Mouse (Mus musculus): ENCODE measurements around the gene 2300002M23Rik. TPM values are rescaled to one million over a fixed set of nuclear protein-coding genes. Genes with fewer than 3 reads are reported as not detected.
A peak's percentile ranks its signal among the peaks of the same experiment; 100 is the strongest.

2300002M23Rik gene
- not detected in 2 replicates for total RNA-seq (2021)
- long read RNA-seq = 0 reads

- DNase-seq = no peak
These were observed at the start of gene 2300002M23Rik for GRCm38 (mm10) chr17:35567150-35567549. Gene 2300002M23Rik, plus strand, starts transcription at chr17:35567450.

DNA sequence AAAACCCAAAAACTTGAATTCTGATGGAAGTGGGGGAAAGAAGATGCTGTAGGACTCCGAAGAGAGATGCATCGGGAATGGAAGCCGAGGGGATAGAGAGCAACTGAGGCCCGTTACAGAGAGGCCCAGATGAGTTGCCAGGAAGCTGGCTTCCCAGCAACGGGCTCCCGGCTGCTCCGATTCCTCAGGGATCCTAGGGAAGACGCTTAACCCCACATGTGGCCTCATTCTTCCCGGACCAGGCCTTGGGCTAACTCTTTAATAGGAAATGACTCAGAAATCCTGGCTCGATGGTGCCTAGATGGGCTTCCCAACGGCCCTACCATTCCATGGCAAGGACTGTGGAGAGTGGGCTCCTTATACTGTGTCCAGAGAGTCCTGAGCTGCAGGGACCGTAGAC is 49.7 kb upstream of the 2300002M23Rik start:
- DNase-seq = no peak

DNA sequence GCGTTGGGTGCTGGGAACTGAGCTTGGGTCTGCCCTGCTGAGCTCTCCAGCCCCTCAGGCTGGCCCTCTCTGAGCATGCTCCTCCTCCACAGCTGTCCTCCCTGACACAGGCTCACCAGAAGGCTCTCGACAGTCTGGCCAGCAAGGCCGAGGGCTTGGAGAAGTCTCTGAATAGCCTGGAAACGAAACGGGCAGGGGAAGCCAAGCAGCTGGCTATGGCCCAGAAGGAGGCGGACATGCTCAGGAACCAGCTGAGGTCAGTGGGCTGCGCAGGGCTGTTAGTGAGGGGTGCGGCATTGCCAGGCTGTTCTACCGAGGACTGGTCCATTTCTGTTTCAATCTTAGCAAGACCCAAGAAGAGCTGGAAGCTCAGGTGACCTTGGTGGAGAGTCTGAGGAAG is 42.9 kb upstream of the 2300002M23Rik start:
- DNase-seq = no peak

DNA sequence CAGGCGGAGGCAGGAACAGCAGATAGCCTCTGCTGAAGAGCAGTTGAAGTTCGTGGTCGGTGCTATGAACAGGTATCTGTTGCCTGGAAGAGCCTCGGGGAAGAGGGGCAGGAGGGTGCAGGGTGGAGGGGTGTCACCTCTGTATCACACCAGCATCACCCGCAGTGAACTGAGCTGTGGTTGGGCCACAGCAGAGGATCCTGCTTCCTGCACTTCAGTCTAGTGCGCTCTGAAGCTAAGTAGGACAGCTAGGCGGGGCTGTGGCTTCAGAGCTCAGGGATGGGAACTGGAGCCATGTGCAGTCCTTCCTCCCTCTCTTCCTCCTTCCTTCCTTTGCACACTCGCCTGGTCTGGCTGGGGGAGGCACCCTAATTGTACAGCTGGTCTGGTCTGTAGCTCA is 40.6 kb upstream of the 2300002M23Rik start:
- DNase-seq = no peak

- DNase-seq = no peak
These were observed 34.9 kb upstream of the 2300002M23Rik start for GRCm38 (mm10) chr17:35532360-35532759.

- DNase-seq = no peak
These were observed 34.3 kb upstream of the 2300002M23Rik start, which contains the start of gene Psors1c2 for GRCm38 (mm10) chr17:35532901-35533300. Gene Psors1c2, plus strand, starts transcription at chr17:35533201.

DNA sequence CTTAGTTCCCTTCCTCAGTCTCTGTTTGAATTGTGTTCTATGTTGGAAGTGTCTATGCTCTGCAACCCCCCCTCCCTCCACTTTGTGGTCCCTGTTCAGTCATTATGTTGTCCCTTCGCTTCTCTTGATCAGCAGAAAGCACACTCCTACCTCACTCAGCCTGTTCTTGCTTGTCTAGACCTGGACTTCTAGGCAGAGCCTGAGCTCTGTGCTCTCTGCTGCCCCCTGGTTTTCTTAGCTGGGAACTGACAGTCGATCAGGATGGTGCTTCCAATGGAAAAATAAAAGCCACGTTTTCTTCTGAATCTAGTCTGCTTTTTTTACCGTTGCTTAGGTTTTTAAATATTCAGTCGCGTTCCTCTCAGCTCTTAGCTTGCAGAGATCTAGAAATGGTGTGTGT is 32.9 kb upstream of the 2300002M23Rik start:
- peak; percentile 75 for DNase-seq

GRCm38 (mm10) chr17:35537421-35537820 is 29.8 kb upstream of the 2300002M23Rik start:
- no peak for DNase-seq

DNA sequence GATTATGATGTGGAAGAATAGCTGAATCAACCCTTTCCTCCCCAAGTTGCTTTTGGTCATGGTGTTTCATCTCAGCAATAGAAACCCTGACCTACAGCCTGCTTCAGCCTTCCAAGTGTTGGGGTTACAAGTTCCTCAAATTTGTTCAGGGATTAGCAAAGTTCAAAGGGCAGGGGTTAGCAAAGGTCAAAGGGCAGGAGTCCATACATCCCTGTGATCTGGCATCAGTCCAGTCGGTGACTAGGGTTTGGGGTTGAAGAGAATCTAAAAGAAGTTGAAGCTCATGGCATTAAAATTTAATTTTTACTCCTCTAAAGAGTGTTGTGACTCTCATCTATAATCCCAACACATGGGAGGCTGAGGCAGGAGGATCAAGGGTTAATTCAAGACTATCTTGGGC is 28.8 kb upstream of the 2300002M23Rik start:
- DNase-seq = no peak

GRCm38 (mm10) chr17:35539540-35539939 is 27.7 kb upstream of the 2300002M23Rik start:
- no peak for DNase-seq

DNA sequence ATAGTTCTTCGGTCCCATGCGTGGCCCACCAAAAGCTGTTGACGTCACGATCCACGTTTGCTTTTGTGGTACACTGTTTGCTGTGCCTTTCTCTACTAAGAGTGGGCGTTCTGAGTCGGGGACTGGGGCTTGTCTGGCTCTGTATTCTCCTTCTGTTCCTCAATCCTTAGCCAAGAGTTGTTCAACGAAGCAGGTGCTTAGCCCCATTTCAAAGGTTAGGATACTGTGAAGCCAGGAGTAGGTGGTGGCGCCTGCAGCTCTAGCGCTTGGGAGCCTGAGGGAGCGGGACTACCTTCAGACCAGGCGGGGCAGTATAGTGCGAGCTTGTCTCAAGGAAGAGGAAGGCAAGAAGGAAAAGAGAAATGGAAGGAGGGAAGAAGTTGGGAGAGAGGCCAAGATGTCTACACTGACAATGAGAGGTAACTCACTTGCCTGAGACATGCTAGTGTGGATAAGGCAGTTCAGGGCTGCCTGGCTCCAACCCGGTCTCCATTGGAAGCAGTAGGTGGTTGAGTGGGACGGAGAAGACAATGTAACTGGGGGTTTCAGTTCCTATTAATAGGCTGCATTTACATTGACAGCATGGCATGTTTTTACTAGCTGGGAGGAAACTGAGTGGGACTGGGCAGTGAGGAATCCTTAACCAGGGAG is 24.4 kb upstream of the 2300002M23Rik start:
- no peak for DNase-seq

DNA sequence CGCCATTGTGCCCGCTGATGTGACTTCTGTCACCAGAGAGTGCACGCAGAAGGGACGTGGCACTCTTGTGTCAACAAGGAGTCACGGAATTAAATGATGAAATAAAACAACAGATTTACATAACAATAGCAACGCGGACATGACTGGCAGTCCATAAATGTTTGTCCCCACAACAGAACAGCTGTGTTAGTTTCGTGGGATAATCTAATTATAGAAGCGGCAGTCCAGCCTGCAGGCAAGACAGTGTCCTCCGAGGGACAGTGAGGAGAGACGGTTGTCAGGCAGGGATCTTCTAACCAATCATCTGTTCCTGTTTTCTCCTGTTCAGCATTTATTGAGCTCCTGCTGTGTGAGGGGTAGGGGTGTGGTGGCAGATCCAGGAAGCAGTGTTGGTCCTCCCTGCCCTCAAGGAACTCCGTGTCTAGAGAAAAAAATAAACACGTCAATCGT is 23.8 kb upstream of the 2300002M23Rik start:
- DNase-seq = no peak

DNA sequence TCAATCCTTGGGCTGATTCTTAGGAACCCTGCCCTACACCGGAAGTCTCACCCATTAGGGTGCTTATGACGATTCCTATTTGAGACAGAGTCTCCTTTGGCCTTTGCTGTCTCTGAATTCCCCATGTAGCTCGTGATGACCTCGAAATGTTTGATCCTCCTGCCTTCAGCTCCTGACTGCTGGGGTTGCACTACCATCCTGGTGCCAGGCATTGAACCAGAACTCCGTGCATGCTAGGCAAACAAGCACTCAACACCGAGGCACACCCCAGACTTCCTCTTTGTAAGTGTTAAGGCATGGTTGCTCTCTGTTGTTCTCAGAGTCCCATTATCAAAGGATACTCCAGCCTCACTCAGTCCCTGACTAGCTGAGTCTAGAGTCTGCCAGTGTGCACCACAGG is 23.2 kb upstream of the 2300002M23Rik start:
- DNase-seq = no peak

- DNase-seq = peak; percentile 52
These were observed 22.6 kb upstream of the 2300002M23Rik start for GRCm38 (mm10) chr17:35544680-35545079.

GRCm38 (mm10) chr17:35547465-35547864 is 19.8 kb upstream of the 2300002M23Rik start:
- DNase-seq = no peak

GRCm38 (mm10) chr17:35548636-35549035 is 18.6 kb upstream of the 2300002M23Rik start:
- DNase-seq = no peak

GRCm38 (mm10) chr17:35549437-35550142 is 17.7 kb upstream of the 2300002M23Rik start:
- peak; percentile 85 for DNase-seq

GRCm38 (mm10) chr17:35550143-35550494 is 17.1 kb upstream of the 2300002M23Rik start:
- no peak for DNase-seq

GRCm38 (mm10) chr17:35550871-35551270 is 16.4 kb upstream of the 2300002M23Rik start:
- DNase-seq = no peak

DNA sequence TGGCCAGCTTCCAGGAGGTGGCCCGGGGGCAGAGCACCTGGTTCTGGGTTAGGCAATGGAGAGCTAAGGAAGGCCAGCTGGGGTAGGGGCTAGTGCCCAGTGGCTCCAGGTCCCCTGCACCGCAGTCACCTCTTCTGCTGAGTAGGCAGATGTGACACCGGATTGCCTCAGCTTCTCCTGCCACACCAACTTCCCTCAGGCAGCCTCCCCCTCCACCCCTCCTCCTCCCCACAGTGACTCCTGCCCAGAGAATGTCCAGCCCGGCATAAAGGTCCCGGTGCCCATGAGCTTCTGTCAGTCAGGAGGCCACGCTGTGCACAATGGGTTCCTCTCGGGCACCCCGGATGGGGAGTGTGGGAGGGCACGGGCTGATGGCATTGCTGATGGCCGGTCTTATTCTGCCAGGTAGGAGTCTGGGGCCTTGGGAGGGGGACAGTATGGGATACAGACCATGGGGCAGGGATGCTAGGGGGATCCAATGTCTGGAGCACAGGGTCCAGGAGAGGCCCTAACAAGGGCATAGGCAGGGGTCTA is 15.3 kb upstream of the 2300002M23Rik start, which contains the start of gene Cdsn:
TSS of gene Cdsn (plus strand) at position 248 of the 534 bp plus-strand sequence.
- peak; percentile 35 for DNase-seq

GRCm38 (mm10) chr17:35554321-35554720 is 12.9 kb upstream of the 2300002M23Rik start:
- DNase-seq = no peak

DNA sequence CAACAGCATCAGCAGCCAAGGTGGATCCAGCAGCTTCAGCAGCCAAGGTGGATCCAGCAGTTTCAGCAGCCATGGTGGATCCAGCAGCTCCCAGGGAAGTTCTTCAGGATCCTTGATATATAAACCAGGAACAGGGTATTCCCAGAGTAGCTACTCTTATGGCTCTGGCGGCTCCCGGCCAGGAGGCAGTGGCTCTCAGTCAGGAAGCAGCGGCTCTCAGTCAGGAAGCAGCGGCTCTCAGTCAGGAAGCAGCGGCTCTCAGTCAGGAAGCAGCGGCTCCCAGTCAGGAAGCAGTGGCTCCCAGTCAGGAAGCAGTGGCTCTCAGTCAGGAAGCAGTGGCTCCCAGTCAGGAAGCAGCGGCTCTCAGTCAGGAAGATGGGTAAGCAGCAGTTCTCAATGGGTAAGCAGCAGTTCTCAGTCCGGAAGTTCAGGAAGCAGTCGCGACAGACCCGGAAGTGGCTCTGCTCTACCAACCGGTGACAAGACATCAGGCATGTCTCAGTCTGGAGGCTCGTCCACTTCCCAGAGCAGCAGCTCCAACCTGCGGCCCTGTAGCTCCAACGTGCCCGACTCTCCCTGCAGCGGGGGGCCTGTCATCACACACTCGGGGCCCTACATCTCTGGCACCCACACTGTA is 12.4 kb upstream of the 2300002M23Rik start:
- no peak for DNase-seq

DNA sequence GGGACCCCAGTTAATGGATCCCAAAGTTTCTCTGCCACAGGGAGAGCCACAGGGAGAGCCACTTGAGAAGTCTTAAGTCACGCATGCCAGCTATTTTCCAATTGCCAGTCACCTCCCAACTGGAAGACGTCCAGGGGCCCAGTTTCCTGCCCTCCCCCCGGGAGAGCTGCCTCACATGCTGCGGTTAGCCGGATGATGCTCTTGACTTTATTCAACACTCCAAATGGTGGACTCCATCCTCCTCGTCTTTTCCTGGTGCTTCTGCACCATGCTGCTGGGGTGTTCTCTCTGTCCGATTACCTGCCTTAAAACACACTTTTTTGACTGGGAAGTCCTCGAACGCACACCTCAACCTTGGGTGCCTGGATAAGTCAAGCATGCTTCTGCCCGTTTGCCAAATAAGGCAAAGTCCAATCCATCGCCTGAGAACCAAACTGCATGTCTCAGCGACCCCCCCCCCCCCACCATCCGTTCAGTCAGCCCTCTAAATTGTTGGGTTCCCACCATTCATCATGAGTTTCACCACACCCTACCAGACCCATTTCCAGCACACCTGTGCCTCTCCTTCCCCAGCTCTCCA is 11.0 kb upstream of the 2300002M23Rik start:
- DNase-seq = no peak

Data from adrenal gland, postnatal 25 days (tissue).